Mouse (Mus musculus) liver, postnatal 0 days (tissue): ENCODE data around the gene Elk3.

Experiments used
- CTCF ChIP-seq: sonication (generic); IDR thresholded peaks from 2 replicates; pipeline ENCODE4 v1.5.1; 2016; ENCODE audit warnings: antibody characterized with exemption, low read depth
- EP300 ChIP-seq: IDR thresholded peaks from 2 replicates; pipeline ENCODE4 v1.6.1; 2016; ENCODE audit warnings: antibody characterized with exemption, low read depth, mild to moderate bottlenecking

DNA sequence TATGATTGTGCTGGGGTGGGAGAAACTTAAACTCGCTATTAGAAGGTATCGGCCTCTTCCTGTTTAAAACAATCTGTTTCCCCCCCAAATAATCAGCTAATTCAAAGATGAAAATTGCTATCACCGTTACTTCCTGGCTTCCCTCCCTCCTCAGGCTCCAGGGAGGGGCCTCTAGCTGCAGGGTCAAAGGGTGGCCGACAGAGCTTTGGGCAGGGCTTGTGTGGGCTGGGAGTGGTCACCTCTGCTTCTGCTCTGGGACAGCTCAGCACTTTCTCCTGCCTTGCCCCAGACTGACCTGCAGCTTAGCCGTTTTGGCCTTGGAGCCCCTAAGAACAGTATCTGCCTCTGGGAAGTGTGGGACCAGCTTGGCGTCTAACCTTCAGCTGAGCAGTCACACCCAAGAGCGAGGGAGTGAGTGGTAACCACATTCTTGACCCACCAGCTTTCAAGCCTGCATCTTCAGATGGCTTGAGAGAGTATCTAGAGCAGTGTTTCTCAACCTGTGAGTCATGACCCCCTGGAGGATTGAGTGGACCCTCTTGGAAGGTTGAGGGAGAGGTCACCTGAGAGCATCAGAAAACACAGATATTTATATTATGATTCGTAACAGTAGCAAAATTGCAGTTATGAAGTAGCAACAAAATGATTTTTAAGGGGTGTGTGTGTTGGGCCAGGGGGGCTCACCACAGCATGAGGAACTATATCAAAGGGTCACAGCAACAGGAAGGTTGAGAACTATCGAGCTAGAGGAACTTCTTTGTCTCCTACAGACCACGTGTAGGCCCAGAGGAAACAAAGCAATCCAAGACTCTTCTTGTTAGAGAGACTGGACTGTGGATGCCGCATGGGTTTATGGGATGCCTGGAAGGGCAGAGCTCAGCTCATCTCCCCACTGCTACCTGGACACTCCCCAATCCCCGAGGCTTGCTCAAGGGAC, 15.1 kb upstream of the Elk3 start:
- TF ChIP-seq CTCF, result no peak
- no peak for TF ChIP-seq EP300
